Mouse (Mus musculus): Measurements from ENCODE around the gene Akt1s1.

Gene Akt1s1

DNA sequence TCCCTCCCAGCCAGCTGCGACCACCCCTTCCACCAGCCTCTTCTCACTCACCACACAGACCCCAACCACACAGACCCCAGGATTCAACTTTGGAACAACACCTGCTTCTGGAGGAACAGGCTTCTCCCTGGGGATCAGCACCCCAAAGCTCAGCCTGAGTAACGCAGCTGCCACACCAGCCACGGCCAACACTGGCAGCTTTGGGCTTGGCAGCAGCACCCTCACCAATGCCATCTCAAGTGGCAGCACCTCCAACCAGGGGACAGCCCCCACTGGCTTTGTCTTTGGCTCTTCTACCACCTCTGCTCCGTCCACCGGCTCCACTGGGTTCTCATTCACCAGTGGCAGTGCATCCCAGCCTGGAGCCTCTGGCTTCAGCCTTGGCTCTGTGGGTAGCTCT lies 20.1 kb upstream of the Akt1s1 start:
- no peak for DNase-seq

GRCm38 (mm10) chr7:44832763-44833162 lies 16.0 kb upstream of the Akt1s1 start:
- no peak for DNase-seq

DNA sequence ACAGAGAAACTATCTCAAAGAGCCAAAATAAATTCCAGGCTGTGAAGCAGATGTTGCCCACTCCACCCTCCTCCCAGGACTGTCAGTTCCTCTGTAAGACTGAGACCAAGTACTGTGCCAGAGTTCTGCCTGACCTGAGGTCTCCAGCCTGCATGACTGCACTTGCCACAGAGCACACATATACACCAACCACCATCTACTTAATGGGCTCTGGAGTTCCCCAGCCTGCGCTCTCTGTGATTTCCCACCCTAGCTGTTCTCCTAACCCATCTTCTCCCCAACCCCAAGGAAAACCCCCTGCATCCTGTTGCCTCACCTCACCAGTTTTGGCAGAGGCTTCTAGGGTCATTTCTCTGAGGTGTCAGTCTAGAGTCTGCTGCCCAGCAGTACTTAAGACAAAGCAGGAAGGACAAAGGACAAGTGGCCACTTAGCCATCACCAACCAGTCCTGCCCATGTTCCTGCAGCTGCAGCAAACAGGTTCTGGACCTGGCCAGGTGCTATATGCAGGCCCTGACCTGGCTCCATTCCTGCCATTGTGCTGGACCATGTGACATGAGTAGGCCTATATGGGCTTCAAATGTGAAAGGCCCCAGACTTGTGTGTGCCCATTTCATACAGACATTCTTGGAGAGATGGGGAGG lies 13.3 kb upstream of the Akt1s1 start:
- no peak for DNase-seq

- no peak for DNase-seq
Observed at GRCm38 (mm10) chr7:44836016-44836404, 12.8 kb upstream of the Akt1s1 start.

- DNase-seq, result no peak
Observed at GRCm38 (mm10) chr7:44836423-44837053, 12.3 kb upstream of the Akt1s1 start.

DNA sequence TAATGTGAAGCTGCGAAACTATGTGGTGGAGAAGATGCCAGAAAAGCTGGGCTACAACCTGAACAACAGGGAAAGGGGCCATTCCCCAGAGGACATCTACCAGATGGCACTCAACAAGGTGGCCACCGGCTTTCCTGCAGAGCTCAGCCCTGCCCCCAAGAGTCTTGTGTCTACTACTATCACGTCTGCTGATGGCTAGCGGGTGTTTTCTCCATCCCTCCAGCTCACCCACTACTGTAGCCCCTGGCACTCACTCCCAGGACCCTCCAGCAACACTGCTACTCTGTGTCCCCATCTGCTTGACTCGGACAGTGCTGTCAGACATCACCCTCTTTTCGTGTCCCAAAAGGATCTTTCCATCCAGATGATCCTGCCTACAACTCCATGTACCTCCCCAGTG lies 10.7 kb upstream of the Akt1s1 start:
- no peak for DNase-seq

GRCm38 (mm10) chr7:44839171-44839490 lies 9.7 kb upstream of the Akt1s1 start:
- no peak for DNase-seq

DNA sequence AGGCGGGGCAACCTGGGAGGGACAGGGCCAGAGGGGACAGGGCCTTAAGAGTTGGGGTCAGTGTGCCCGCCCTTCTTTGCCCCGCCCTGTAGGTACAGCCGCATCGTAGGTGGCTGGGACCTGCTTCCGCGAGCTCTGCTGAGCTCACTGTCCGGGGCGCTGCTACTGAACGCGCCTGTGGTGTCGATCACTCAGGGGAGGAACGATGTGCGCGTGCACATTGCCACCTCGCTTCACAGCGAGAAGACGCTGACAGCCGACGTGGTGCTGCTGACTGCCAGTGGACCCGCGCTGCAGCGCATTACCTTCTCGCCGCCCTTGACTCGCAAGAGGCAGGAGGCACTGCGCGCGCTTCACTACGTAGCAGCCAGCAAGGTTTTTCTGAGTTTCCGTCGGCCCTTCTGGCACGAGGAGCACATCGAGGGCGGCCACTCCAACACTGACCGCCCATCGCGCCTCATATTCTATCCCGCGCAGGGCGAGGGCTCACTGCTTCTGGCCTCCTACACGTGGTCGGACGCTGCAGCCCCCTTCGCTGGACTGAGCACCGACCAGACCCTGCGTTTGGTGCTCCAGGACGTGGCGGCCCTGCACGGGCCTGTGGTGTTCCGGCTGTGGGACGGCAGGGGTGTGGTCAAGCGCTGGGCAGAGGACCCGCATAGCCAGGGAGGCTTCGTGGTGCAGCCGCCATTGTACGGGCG lies 9.2 kb upstream of the Akt1s1 start:
- DNase-seq, result peak in 1 of 2 experiments; percentile 52

- DNase-seq, result no peak
Observed at GRCm38 (mm10) chr7:44840426-44840825, 8.4 kb upstream of the Akt1s1 start.

DNA sequence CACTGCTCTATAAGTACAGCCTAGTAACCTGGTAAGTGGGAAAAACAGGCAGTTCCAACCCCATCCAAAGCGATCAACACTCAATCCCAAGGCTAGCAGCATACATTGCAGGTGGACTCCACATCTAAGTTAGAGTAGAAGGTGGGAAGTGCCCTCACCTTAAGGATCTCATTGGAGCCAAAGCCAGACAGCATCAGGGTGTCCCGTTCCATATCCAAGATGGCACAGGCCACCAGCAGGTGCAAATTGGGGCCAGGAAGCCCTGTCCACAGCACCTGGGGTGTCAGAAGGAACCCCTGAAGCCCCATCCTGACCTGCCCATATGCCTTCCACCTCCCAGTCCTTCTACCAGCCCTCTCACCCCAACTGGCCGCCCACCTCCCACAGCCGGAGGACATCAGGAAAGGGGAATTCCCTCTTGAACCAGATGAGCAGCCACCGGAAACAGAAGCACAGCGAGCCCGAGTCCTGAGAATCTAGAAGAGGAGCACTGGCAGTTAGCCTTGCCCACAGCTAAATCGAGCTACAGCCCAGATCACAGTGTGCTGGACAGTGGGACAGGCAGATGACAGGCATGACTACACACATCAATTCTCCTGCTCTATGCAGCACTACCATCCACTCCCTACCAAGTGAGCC lies 6.8 kb upstream of the Akt1s1 start:
- DNase-seq, result no peak

DNA sequence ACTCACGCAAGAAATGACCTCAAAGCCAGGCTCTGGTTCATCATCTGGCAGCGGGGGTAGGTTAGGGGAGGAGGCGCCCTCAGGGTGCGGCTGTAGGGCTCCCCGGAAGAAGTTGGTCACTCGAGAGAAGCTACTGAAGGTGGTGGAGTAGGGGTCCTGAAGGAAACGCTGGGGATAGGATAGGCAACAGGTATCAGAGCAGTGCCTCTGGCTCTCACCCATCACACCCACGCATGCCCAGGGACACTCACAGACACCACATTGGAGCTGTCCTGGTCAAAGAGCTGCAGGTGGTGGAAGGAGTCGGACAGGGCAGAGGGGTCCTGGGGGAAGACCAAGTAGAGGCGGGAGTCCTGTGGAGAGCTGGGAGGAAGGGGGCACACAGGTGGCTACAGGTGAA lies 3.8 kb upstream of the Akt1s1 start:
- peak in 1 of 2 experiments; percentile 3 for DNase-seq

GRCm38 (mm10) chr7:44846804-44847203 lies 2.0 kb upstream of the Akt1s1 start:
- DNase-seq, result peak in 1 of 2 experiments; percentile 44

DNA sequence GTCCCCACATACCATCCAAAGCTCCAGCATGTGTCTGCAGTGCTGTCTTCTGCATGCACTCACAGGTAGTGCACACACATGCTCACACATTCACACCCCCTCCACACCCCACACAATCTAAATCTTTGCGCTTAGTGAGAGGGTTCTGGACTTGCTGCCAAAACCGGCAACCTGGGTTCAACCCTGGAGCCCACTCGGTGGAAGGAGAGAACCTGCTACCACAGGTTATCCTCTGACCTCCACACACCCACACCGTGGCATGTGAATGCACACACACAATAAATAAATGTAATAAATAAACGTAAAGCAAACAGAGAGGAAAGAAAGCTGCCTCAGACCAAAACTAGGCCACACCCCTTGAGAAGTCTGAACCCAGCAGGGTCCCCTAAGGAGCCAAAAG lies 1.0 kb upstream of the Akt1s1 start:
- peak in 1 of 2 experiments; percentile 40 for DNase-seq

DNA sequence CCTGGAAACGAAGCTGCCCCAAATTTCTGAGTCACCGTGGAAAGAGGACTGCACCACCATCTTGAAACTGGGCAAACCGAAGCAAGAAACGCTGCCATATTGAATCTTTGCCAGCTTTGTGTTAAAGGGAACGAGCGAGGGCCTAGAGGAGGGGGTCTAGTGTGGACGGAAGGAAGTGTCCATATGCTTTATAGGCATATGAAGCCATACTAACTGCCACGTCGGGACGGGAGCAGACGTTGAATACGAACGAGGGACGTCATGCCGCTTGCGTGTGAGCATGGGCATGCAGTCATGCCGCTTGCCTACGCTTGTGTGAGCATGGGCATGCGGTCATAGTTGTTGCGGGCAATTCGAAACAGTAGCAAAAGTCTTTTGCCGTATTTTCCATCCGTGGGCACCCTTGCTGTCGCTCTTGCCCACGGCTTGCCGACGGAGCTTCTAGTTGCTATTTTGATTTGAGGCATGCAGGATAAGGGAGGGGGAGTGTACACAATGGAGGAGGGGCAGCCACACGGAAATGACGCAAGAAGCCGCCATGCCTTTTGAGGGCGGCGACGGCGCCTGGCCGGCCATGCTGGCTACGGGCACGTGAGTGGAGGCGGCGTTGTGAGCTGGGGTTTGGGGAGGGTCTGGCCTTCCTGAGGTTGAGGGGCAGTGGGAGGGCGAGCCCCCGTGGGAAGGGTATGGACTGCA lies 773 bp downstream of the Akt1s1 start:
- DNase-seq, result peak; percentile 91 to 93

DNA sequence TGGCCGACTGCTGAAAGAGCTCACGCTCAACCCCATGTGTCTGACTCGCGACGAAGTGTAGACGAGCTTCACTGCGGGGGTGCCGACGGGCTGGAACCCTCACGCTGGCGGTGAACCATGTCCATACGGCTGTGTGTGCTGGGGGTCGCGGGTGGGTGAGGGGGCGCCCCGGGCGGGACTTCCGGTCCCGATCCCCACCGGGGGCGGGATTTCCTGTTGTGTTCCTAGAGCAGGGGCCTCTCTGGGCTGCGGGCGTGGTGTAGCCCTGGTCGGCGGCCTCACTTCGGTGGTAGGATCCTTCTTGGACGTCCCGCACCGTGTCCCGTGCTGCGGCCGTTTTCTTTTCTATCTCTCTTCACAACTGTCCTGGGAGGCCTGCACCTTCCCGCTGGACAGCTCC lies 1.4 kb downstream of the Akt1s1 start:
- DNase-seq, result peak; percentile 89

GRCm38 (mm10) chr7:44850789-44851624 lies 2.2 kb downstream of the Akt1s1 start:
- DNase-seq, result no peak

DNA sequence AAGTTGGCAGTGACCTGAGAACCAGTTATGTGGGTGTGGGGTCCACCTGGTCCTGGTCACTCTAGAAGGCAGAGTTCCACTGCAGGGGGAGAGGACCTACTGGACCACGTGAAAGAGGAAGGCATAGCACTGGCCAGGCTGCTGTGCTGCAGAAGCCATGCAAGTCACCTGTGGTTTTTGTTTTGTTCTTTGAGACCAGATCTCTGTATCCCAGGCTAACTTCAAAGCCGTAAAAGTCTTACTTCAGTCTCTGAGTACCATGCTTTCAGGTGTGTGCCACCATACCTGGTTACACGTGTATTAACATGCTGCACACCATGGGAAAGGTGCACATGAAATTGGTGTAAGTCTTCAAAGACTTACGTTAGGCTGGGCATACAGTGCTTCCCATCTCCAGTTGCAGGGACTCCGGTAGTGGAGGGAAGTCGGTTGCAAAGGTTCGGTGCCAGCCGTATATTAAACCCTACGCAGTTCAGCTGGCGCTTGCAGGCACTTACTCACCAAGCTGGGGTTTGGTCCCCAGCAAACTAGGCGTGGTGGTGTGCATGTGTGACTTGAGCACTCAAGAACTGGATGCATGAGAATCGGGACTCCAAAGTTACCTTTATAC lies 2.9 kb downstream of the Akt1s1 start:
- no peak for DNase-seq

GRCm38 (mm10) chr7:44852259-44853027 lies 3.7 kb downstream of the Akt1s1 start:
- DNase-seq, result no peak

- DNase-seq, result no peak
Observed at GRCm38 (mm10) chr7:44853065-44853464, 4.3 kb downstream of the Akt1s1 start.

GRCm38 (mm10) chr7:44853596-44854355 lies 5.0 kb downstream of the Akt1s1 start:
- DNase-seq, result peak in 1 of 2 experiments; percentile 54

All from cerebellum, postnatal 14 days (tissue).